In the genomic region with DNA sequence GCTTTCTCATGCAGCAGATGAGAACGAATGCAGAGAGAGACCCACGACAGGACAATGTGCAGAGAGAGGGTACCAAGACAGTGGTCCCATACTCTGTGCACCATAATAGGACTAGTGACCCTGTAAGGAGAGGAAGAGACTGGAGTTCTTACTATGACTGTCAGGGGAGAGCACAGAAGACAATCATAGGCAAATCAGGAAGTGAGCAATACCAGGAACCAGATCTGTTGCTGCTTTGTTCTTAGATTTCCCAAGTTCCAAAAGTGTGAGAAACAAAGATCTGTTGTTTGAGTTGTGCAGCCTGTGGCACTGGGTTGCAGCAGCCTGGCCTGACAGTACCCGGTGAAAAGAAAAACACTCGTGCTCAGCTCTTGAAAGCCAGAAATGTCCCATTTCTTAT, we compare ENCODE assay signal across 27 mouse cellular contexts. TPM values are rescaled to one million over a fixed set of nuclear protein-coding genes. Genes with fewer than 3 reads are reported as not detected.
DNase-seq lines count a peak whose midpoint lies in the region; ATAC-seq and TF ChIP-seq lines count a peak whose summit lies in the region.
"Had no signal": no experiment of that assay in that cellular context is flagged by ENCODE, and none has a peak within 500 bp of the region (broad histone marks: within the 10 kb centered on the region; RNA-seq: fewer than 3 reads in every experiment).

No protein-coding gene starts in this region.

- no peak for TF ChIP-seq POLR2A in CH12.LX (IDR thresholded peaks at IDR 0.05; ENCODE audit: low read depth, low read length)
- no peak for TF ChIP-seq POLR2A in kidney, adult 2 months (IDR thresholded peaks at IDR 0.05; ENCODE audit: low read depth, low read length)

- H3K4me2 ChIP-seq in CH12.LX (ENCODE audit: insufficient read depth, low read depth, poor library complexity, severe bottlenecking) = peak overlapping the region; percentile 52; the same call in 1 of the 2 replicates
- H3K4me2 ChIP-seq: intestine, embryonic 15.5 days; liver, embryonic 13.5 days; lung, embryonic 14.5 days; midbrain, embryonic 12.5 days; neural tube, embryonic 13.5 days had no signal

- WGBS in kidney, adult 2 months = 86% methylated on average over 4 of the region's 4 CpGs

- H3K4me3 ChIP-seq in CH12.LX (replicated peaks in 1 of 3; ENCODE audit: low read depth in 2 of 3, low read length in 2 of 3, poor library complexity in 1 of 3) = no peak overlapping the region
- H3K4me3 ChIP-seq in kidney, adult 2 months (ENCODE audit: insufficient read depth, low read depth, low read length) = no peak overlapping the region
- H3K4me3 ChIP-seq: gastrocnemius, adult 2 months; heart, adult 2 months; intestine, embryonic 15.5 days; liver, embryonic 13.5 days; midbrain, embryonic 12.5 days; neural tube, embryonic 13.5 days had no signal

- no peaks in the 10 kb centered on the region for H3K36me3 ChIP-seq in CH12.LX (replicated peaks in 1 of 2; ENCODE audit: control insufficient read depth in 1 of 2, insufficient read depth in 1 of 2, low read length in 1 of 2)
- no peaks in the 10 kb centered on the region for H3K36me3 ChIP-seq in kidney, adult 2 months (ENCODE audit: control insufficient read depth, insufficient read depth, low read length)
- H3K36me3 ChIP-seq: intestine, embryonic 15.5 days; liver, embryonic 13.5 days; midbrain, embryonic 12.5 days; neural tube, embryonic 13.5 days had no signal

- TF ChIP-seq CTCF in CH12.LX (conservative IDR thresholded peaks at IDR 0.05 in 1 of 2, IDR thresholded peaks at IDR 0.05 in 1 of 2; ENCODE audit: low read depth in 2 of 2, low read length in 2 of 2) = no peak
- TF ChIP-seq CTCF in kidney, adult 2 months (conservative IDR thresholded peaks at IDR 0.05; ENCODE audit: insufficient read depth, insufficient read length, low read depth, low read length) = no peak

- no peaks in the 10 kb centered on the region for H3K79me2 ChIP-seq in CH12.LX (replicated peaks; ENCODE audit: control insufficient read depth, extremely low read depth, insufficient read depth, poor library complexity, severe bottlenecking)

- peak; percentile 27 for DNase-seq in lung, postnatal 10 days
- DNase-seq in lung, postnatal 14 days = no peak
- DNase-seq in CH12.LX (ENCODE audit: extremely low read depth) = peak; percentile 51
- DNase-seq in cerebellum, adult 9-10 months = no peak
- DNase-seq in kidney, adult 2 months = no peak
- no peak for DNase-seq in adrenal gland, adult 18-20 months (ENCODE audit: low spot score in 2 of 2)
- DNase-seq: adrenal gland, postnatal 14 days; cerebellum, adult 11-12 months; cerebellum, postnatal 14 days; gastrocnemius, adult 2 months; gastrocnemius, postnatal 36 days; heart, adult 2 months; kidney, adult 9 months; kidney, postnatal 10 days; layer of hippocampus, postnatal 36 days; left cerebral cortex, postnatal 4 days; liver, embryonic 13.5 days; lung, embryonic 14.5 days; right cerebral cortex, postnatal 4 days; thymus, postnatal 14 days had no signal

- TF ChIP-seq EP300 in CH12.LX (IDR thresholded peaks at IDR 0.05; ENCODE audit: low read length) = peak; percentile 85

- H3K27ac ChIP-seq in CH12.LX (ENCODE audit: insufficient read depth, low read depth) = peak overlapping the region; percentile 53; the same call in 1 of the 2 replicates
- H3K27ac ChIP-seq in kidney, adult 2 months (ENCODE audit: insufficient read depth, low read depth, low read length) = no peak overlapping the region
- H3K27ac ChIP-seq: gastrocnemius, adult 2 months; heart, adult 2 months; hindbrain, postnatal 0 days; intestine, embryonic 15.5 days; liver, embryonic 13.5 days; midbrain, embryonic 12.5 days; neural tube, embryonic 13.5 days had no signal

- dilution Hi-C loops in CH12.LX (cut with MboI; ENCODE audit: extremely low pct_ligation_motif_present, extremely low pct_unique_long_range_greater_than_20kb, low sequenced_read_pairs) = no loop called here

- H3K9ac ChIP-seq in CH12.LX (ENCODE audit: insufficient read depth, low read depth) = no peak overlapping the region
- H3K9ac ChIP-seq: intestine, embryonic 15.5 days; liver, embryonic 13.5 days; lung, embryonic 14.5 days; midbrain, embryonic 12.5 days; neural tube, embryonic 13.5 days had no signal

- in situ Hi-C loops in CH12.LX (cut with MboI; ENCODE audit: low pct_ligation_motif_present, low pct_unique_long_range_greater_than_20kb, low sequenced_read_pairs) = no loop called here

- H3K27me3 ChIP-seq in CH12.LX (replicated peaks) = no peaks in the 10 kb centered on the region
- no peaks in the 10 kb centered on the region for H3K27me3 ChIP-seq in kidney, adult 2 months (replicated peaks; ENCODE audit: control insufficient read depth, insufficient read depth, low read length)
- H3K27me3 ChIP-seq: intestine, embryonic 15.5 days; liver, embryonic 13.5 days; midbrain, embryonic 12.5 days; neural tube, embryonic 13.5 days; Patski had no signal

- TF ChIP-seq RAD21 in CH12.LX (IDR thresholded peaks at IDR 0.05; ENCODE audit: low read depth, low read length) = no peak

- H3K9me3 ChIP-seq in CH12.LX (replicated peaks; ENCODE audit: low read length) = no peaks in the 10 kb centered on the region
- H3K9me3 ChIP-seq: intestine, embryonic 15.5 days; liver, embryonic 13.5 days; midbrain, embryonic 12.5 days; neural tube, embryonic 13.5 days had no signal

- peak; percentile 85 for ATAC-seq in megakaryocyte, adult 5-6 weeks (ENCODE audit: poor library complexity, severe bottlenecking)
- ATAC-seq: forebrain, embryonic 16.5 days; hindbrain, postnatal 0 days; intestine, embryonic 15.5 days; Patski had no signal

- H3K4me1 ChIP-seq in CH12.LX (ENCODE audit: control insufficient read depth in 1 of 2, insufficient read depth in 2 of 2) = peaks cover 8 to 41% of the 10 kb centered on the region in 2 experiments
- no peaks in the 10 kb centered on the region for H3K4me1 ChIP-seq in kidney, adult 2 months (ENCODE audit: control insufficient read depth, insufficient read depth, low read length)
- H3K4me1 ChIP-seq: intestine, embryonic 15.5 days; liver, embryonic 13.5 days; midbrain, embryonic 12.5 days; neural tube, embryonic 13.5 days had no signal

TF ChIP-seq in CH12.LX, 34 proteins besides CTCF, POLR2A, EP300 and RAD21:
- TF ChIP-seq BHLHE40 (IDR thresholded peaks at IDR 0.05; ENCODE audit: low read depth, low read length) = peak; percentile 38
- peak; percentile 50; the same call in 1 of the 2 replicates for TF ChIP-seq JUN (IDR thresholded peaks at IDR 0.05; ENCODE audit: insufficient read depth, low read depth, low read length)
- TF ChIP-seq ELF1 (IDR thresholded peaks at IDR 0.05; ENCODE audit: low read depth, low read length) = peak; percentile 66
- TF ChIP-seq ETS1 (conservative IDR thresholded peaks at IDR 0.05; ENCODE audit: low read depth, low read length) = peak; percentile 47
- peak; percentile 88 for TF ChIP-seq IRF4 (IDR thresholded peaks at IDR 0.05; ENCODE audit: low read depth, low read length)
- TF ChIP-seq JUND (conservative IDR thresholded peaks at IDR 0.05; ENCODE audit: low read depth, low read length) = peak; percentile 62; the same call in 1 of the 2 replicates
- peak; percentile 58; the same call in 1 of the 2 replicates for TF ChIP-seq MEF2A (IDR thresholded peaks at IDR 0.05; ENCODE audit: borderline replicate concordance, low read depth, low read length)
- TF ChIP-seq SMC3 (IDR thresholded peaks at IDR 0.05; ENCODE audit: low read depth, low read length) = no peak
- no peak for TF ChIP-seq ZMIZ1 (IDR thresholded peaks at IDR 0.05; ENCODE audit: low read depth, low read length)

RNA-seq across cellular contexts. Expression of a gene that starts 34.1 kb away (rescaled TPM):
- total RNA-seq in CH12.LX (2012; rRNA removed) (42.5 and 46.5 TPM in 2 replicates), CH12.LX (2014; rRNA removed) (44.6 and 48.7 TPM in 2 replicates)
- polyA plus RNA-seq in CH12.LX (2012; ENCODE audit: insufficient read length, low read depth) = 41.3 and 54.1 TPM in 2 replicates
- total RNA-seq in megakaryocyte, adult 5-6 weeks (2015) = 50.6 and 64.3 TPM in 2 replicates
- total RNA-seq in megakaryocyte, adult 5-6 weeks (2017) = 74.0 and 85.5 TPM in 2 replicates
- 24.0 and 24.7 TPM in 2 replicates for polyA plus RNA-seq in kidney, adult 2 months (2012; rRNA removed)
- 10 to 100 TPM; 19.3 to 21.9 TPM for total RNA-seq in adrenal gland, adult 18-20 months (2021)

Comparison
In these comparisons a context has a peak if more than half of its experiments do, and no peak if none do; other contexts are left out.
1. DNase-seq: peak in lung, postnatal 10 days (single experiment) and CH12.LX (single experiment); none in lung, postnatal 14 days (single experiment), cerebellum, adult 9-10 months (single experiment), kidney, adult 2 months (single experiment) and adrenal gland, adult 18-20 months (0 of 2).